Mouse (Mus musculus): Measurements from ENCODE around the gene C1qtnf3. TPM values are rescaled to one million over a fixed set of nuclear protein-coding genes. Genes with fewer than 3 reads are reported as not detected.

The C1qtnf3 gene
- polyA plus RNA-seq, 1 experiment from 2014 or later = 2.0 TPM

DNA sequence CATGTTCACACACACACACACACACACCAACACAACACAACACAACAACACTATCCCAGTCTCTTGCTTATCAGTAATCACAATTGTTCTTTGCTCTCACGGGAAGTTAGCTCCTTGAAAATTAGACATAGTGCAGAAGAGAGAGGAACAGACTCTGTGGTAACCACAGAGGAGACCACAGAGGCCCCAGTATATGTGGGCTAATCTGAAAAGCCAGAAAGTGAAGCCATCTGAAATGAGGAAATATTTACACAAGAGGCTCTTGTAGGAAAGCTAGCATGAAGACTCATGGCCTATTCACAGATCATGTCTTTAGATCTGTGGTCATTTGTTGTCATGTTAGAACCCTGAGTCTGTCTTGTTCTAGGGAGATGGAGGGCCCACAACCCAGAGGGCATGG, 18.2 kb upstream of the C1qtnf3 start:
- no peak overlapping the region for H3K9ac ChIP-seq
- no peaks in the 10 kb centered on the region for H3K27me3 ChIP-seq (replicated peaks)
- H3K9me3 ChIP-seq = no peaks in the 10 kb centered on the region
- H3K36me3 ChIP-seq = no peaks in the 10 kb centered on the region
- no peak overlapping the region for H3K27ac ChIP-seq
- H3K4me1 ChIP-seq = no peaks in the 10 kb centered on the region
- ATAC-seq (ENCODE audit: insufficient read depth, low FRiP score, low read depth) = no peak
- 56% methylated on average over 1 of the region's 1 CpGs for WGBS
- no peak overlapping the region for H3K4me3 ChIP-seq (replicated peaks)
- H3K4me2 ChIP-seq = no peak overlapping the region

DNA sequence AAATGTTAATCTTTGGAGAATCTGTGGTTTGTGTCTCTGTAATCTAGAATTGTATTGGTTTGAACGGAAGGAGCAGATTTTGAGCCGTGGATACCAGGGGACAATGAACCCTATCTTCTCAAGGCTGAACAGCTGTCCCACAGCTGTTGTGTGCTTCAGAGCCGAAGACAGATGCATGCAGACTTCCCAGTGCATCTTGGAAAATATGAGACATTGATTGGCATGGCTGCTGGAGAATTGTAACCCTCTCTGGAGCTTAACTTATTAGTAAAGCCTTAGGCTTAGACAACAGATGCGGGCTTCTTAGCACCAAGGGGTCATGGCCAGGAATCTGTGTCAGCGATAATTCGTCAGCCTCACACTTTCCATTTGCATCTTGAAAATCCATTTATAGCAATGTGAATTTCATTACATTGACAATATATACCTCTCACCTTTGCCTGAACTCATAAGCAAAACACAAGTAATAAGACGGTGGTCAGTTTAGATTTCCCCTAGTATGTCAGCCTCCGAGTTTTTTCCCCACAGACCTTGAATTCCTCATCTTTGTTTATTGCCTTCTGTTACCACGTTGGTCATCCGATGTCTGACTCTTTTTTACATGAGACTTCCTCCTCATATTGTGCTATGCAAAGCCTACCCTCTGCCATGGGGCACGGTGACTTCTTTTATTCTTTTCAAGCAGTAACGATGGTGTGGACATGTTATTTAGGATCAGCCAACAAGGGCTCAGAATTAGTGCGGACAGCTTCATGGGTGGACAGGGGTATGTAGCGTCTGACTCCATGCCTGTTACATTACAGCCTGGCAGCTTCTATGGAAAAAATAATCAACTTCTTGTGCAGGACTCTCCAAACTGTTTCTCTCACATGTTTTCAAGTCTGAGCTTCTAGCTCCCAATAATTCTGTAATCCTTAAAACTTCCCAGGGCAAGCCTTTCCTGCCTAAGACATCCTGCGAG, 11.7 kb upstream of the C1qtnf3 start:
- no peak overlapping the region for H3K4me2 ChIP-seq
- no peaks in the 10 kb centered on the region for H3K9me3 ChIP-seq
- no peak for ATAC-seq (ENCODE audit: insufficient read depth, low FRiP score, low read depth)
- no peak overlapping the region for H3K4me3 ChIP-seq (replicated peaks)
- 64% methylated on average over 15 of the region's 15 CpGs for WGBS
- no peaks in the 10 kb centered on the region for H3K27me3 ChIP-seq (replicated peaks)
- H3K36me3 ChIP-seq = no peaks in the 10 kb centered on the region
- H3K27ac ChIP-seq = no peak overlapping the region
- no peak overlapping the region for H3K9ac ChIP-seq
- no peaks in the 10 kb centered on the region for H3K4me1 ChIP-seq

DNA sequence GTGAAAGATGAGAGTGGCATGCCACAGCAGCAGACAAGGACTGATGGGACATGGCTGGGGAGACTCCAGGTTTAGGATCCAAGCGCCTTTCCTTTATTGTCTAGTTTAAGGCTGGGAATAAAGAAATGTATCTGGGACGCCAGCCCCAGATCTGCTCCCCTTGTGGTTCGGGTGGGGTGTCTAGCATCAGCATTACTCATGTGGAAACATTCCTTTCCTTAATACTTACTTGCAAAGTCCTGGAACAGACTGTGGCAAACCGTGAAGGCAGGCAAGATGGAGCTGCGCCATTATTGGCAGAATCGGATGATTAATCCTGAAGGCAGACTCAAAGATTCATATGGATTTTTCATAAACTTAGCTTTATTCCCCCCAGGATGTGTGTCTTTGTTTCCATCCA, 10.2 kb upstream of the C1qtnf3 start:
- WGBS = 66% methylated on average over 6 of the region's 6 CpGs
- ATAC-seq (ENCODE audit: insufficient read depth, low FRiP score, low read depth) = no peak
- Histone ChIP-seq H3K27ac (no peak overlapping the region), H3K4me2 (no peak overlapping the region), H3K27me3 (replicated peaks) (no peaks in the 10 kb centered on the region), H3K4me3 (replicated peaks) (no peak overlapping the region), H3K4me1 (no peaks in the 10 kb centered on the region), H3K9me3 (no peaks in the 10 kb centered on the region), H3K36me3 (no peaks in the 10 kb centered on the region), H3K9ac (no peak overlapping the region)

DNA sequence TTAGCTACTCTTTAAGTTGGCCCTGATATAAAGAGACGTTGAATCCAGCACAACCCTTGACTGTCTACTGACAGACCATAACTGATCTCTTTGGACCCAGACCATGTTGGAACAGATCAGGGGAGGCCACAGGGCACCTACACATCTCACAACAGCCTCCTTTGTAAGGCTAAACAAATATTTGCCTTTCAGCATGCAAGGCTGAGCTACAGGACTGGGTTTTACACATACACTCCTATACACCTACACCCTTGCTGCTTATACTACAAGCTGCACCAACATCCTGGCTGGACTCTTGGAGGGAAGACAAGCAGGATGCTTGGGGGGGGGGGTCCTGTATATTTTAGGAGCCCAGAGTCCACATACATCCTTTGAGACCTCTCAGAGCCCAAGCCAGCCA, 4.3 kb upstream of the C1qtnf3 start:
- H3K36me3 ChIP-seq = no peaks in the 10 kb centered on the region
- H3K9ac ChIP-seq = no peak overlapping the region
- no peaks in the 10 kb centered on the region for H3K27me3 ChIP-seq (replicated peaks)
- H3K4me2 ChIP-seq = no peak overlapping the region
- no peak overlapping the region for H3K27ac ChIP-seq
- no peak overlapping the region for H3K4me3 ChIP-seq (replicated peaks)
- no peaks in the 10 kb centered on the region for H3K4me1 ChIP-seq
- no peaks in the 10 kb centered on the region for H3K9me3 ChIP-seq
- 59% methylated on average over 1 of the region's 1 CpGs for WGBS
- ATAC-seq (ENCODE audit: insufficient read depth, low FRiP score, low read depth) = no peak

DNA sequence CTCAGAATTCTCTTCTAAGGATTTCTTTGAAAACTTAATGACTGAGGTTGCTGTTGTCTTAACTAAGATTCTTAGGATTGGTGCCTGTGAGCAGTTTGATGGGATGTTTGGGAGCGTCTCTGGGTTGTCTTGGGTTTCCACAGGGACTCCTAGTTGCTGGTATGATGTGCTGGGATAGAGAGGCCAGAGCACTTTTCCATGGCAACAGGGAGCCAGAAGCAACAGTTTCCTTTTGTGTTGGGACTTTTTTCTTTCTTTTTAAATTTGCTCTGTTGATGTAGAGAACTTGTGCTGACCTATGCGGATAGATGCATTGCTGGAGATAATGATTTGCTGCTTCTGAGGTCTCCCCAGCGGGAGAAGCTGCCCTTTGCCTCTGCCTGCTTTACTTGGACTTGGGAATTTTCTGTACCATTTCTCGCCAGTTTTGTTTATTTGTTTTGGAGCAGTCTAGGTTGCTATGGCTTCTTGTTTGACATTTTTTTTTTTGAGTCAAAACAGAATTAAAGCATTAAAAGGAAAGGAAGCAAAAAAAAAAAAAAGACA, 701 bp downstream of the C1qtnf3 start:
- Histone ChIP-seq H3K4me2 (no peak overlapping the region), H3K36me3 (no peaks in the 10 kb centered on the region), H3K9me3 (no peaks in the 10 kb centered on the region), H3K27ac (no peak overlapping the region), H3K9ac (no peak overlapping the region), H3K27me3 (replicated peaks) (no peaks in the 10 kb centered on the region), H3K4me3 (replicated peaks) (no peak overlapping the region), H3K4me1 (no peaks in the 10 kb centered on the region)
- ATAC-seq (ENCODE audit: insufficient read depth, low FRiP score, low read depth) = no peak
- 48% methylated on average over 4 of the region's 4 CpGs for WGBS

DNA sequence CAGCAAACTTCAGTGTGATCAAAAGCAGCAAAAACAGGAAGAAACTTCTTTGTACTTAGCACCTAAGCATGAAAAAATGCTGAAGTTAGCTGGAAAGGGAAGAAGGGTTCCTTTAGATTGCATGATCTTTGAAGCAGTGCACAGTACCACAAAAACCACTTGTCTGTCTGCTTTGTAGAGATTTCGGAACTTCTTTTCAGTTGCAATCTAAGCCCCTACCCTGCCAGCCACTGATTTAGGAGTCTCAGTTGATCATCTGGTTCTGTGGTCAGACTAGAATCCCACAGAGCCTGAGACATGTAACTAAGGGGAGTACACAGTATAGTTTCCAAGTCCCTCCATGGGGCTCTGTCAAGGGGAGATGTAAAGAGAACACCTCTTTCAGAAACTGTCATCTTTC, 1.3 kb downstream of the C1qtnf3 start:
- Histone ChIP-seq H3K36me3 (no peaks in the 10 kb centered on the region), H3K4me2 (no peak overlapping the region), H3K27me3 (replicated peaks) (no peaks in the 10 kb centered on the region), H3K4me3 (replicated peaks) (no peak overlapping the region), H3K27ac (no peak overlapping the region), H3K9me3 (no peaks in the 10 kb centered on the region), H3K9ac (no peak overlapping the region), H3K4me1 (no peaks in the 10 kb centered on the region)
- ATAC-seq (ENCODE audit: insufficient read depth, low FRiP score, low read depth) = no peak
- 87% methylated on average over 1 of the region's 1 CpGs for WGBS

DNA sequence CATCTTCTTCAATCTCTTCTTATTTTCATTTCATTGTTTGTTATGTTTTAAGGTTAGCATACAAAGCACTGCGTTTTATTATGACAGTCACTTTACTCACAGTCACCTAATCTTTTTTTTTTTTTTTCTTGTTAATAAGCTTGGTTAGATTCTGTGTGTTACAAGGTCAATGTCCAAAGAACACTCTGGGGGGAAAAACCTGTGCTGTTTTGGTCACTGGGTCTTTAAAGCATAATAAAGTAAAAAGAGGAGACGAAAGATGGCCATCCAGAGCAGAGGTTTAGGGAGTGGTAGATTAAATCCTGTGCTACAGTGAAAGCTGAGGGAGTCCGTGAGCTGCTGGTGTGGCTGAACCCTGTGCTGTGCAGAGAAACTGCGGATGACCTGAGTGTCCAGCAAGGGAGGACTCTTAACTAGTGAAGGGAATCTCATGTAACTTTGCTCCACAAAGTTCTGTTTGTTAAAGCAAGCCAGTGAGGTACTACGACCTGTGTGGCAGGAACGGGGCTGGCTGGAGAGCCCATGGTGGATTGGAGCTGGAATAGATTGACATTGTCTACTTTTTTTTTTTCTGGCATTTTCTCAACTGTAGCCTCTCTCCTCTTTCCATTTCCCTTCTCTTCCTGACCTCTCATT, 2.4 kb downstream of the C1qtnf3 start:
- H3K4me2 ChIP-seq = no peak overlapping the region
- WGBS = 83% methylated on average over 6 of the region's 6 CpGs
- H3K9me3 ChIP-seq = no peaks in the 10 kb centered on the region
- H3K4me3 ChIP-seq (replicated peaks) = no peak overlapping the region
- no peak for ATAC-seq (ENCODE audit: insufficient read depth, low FRiP score, low read depth)
- no peaks in the 10 kb centered on the region for H3K36me3 ChIP-seq
- H3K27me3 ChIP-seq (replicated peaks) = no peaks in the 10 kb centered on the region
- no peak overlapping the region for H3K27ac ChIP-seq
- H3K9ac ChIP-seq = no peak overlapping the region
- no peaks in the 10 kb centered on the region for H3K4me1 ChIP-seq

DNA sequence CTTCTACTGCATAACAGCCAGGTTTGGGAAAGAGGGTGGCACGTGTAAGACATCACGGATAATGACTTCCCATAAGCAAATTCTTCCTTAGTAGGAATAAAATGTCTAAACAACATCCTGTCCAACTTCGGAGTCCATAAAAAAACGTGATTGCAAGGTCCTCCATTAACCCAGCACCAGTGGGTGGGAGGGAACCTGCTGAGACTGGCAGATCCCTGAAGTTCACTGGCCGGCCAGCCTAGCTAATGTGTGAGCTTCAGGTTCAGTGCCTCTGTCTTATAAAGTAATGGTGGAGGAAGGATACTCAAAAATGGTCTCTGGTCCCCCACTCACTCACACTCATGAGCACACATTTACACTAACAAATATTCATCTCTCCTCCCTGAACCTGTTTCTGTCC, 3.0 kb downstream of the C1qtnf3 start:
- ATAC-seq (ENCODE audit: insufficient read depth, low FRiP score, low read depth) = no peak
- no peaks in the 10 kb centered on the region for H3K36me3 ChIP-seq
- no peak overlapping the region for H3K9ac ChIP-seq
- no peak overlapping the region for H3K4me3 ChIP-seq (replicated peaks)
- H3K4me1 ChIP-seq = no peaks in the 10 kb centered on the region
- H3K9me3 ChIP-seq = no peaks in the 10 kb centered on the region
- H3K27me3 ChIP-seq (replicated peaks) = no peaks in the 10 kb centered on the region
- H3K27ac ChIP-seq = no peak overlapping the region
- H3K4me2 ChIP-seq = no peak overlapping the region
- 54% methylated on average over 5 of the region's 5 CpGs for WGBS

DNA sequence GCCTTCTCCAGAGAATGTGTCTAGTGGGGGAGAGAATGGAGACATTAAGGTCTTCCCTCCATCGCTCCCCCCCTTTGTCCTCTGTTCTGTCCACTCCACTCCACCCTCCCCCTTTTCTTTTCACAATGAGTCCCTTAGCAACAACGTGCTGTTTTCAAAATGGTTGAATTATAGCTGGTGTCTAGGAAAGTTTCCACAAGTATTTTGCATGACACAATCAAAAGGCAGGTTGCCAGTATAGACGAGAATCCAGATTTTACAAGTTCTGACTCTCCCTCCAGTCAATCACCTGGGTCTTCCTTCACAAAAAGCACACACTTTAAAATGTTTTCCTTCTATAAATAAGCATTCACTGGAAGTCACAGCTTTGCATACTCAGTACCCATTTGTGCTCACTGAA, 4.6 kb downstream of the C1qtnf3 start:
- H3K36me3 ChIP-seq = no peaks in the 10 kb centered on the region
- H3K9ac ChIP-seq = no peak overlapping the region
- no peaks in the 10 kb centered on the region for H3K9me3 ChIP-seq
- ATAC-seq (ENCODE audit: insufficient read depth, low FRiP score, low read depth) = no peak
- H3K4me2 ChIP-seq = no peak overlapping the region
- no peaks in the 10 kb centered on the region for H3K27me3 ChIP-seq (replicated peaks)
- no peak overlapping the region for H3K27ac ChIP-seq
- WGBS = 63% methylated on average over 3 of the region's 3 CpGs
- no peak overlapping the region for H3K4me3 ChIP-seq (replicated peaks)
- no peaks in the 10 kb centered on the region for H3K4me1 ChIP-seq

DNA sequence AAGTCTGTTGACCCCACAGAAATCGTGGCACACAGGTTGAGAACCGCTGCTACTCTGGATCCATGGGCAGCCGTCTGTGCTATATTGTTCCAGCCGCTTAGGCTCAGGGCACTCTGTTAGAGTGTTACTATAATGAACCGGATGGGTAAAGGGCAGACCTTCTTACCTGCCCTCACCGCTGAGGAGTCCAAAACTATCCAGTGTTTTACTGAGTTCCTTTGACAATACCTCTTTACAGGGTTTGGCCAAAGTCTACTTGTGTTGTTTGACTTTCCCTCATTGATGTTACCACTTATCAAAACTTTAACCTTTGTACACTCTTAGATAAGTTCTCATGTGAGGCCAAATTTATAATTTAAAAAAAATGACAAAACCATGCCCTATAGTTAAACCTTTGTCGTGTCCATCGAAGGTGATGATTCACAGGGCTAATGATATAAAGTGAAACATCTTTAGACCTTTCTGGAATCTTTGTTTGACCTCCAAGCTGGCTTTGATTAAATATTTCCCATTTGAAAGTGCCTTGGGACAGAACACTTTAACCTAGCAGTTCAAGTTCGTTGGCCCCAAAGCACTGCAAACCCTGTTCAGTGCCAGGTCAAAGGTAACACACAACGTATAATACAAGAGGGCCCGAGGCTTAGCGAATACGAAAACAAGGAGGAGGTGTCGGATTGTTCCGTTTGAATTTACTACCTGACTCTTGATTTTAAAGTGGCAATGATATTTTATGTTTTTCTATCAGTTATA, 7.3 kb downstream of the C1qtnf3 start:
- Histone ChIP-seq H3K27me3 (replicated peaks) (no peaks in the 10 kb centered on the region), H3K4me3 (replicated peaks) (no peak overlapping the region), H3K4me2 (no peak overlapping the region), H3K9ac (no peak overlapping the region), H3K27ac (no peak overlapping the region), H3K4me1 (no peaks in the 10 kb centered on the region), H3K36me3 (no peaks in the 10 kb centered on the region), H3K9me3 (no peaks in the 10 kb centered on the region)
- WGBS = 78% methylated on average over 15 of the region's 15 CpGs
- ATAC-seq (ENCODE audit: insufficient read depth, low FRiP score, low read depth) = no peak

DNA sequence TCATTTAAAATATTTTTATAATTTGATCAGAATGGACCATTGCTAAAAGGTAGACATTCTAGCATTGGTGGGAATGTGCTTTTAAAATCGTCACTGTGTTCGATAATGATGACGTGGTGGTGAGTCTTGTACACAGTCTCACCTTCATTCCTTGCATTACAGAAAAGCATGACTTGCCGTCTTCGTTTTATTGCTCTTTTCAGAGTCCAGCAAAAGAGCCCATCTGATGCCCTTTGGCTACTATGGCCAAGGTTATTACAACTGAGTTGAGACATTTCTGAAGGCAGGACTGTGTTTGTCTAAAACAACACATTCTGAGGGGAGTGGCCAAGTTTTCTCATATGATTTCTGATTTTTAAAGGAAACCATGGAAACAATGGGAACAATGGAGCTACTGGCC, 8.1 kb downstream of the C1qtnf3 start:
- Histone ChIP-seq H3K4me2 (no peak overlapping the region), H3K4me3 (replicated peaks) (no peak overlapping the region), H3K36me3 (no peaks in the 10 kb centered on the region), H3K4me1 (no peaks in the 10 kb centered on the region), H3K9me3 (no peaks in the 10 kb centered on the region), H3K27ac (no peak overlapping the region), H3K9ac (no peak overlapping the region), H3K27me3 (replicated peaks) (no peaks in the 10 kb centered on the region)
- WGBS = 92% methylated on average over 5 of the region's 5 CpGs
- ATAC-seq (ENCODE audit: insufficient read depth, low FRiP score, low read depth) = no peak

DNA sequence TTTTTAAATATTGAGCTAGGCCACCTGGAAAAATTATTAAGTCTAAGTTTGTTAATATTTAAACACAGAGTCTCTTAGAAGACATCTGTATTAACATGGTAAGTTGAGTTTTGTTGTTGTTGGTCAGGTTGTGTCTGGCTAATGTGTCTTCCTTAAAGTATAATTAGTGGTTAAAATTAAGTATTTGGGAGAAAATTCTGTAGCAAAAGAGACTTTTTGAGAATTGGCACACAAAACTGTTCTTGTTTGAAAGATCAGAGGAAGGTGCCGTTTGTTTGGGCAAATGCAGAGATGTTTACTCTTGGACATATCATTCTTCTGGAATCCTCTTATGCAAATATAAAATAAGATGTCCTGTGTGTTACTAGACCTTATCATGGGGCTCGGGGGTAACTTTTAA, 10.5 kb downstream of the C1qtnf3 start:
- Histone ChIP-seq H3K4me3 (replicated peaks) (no peak overlapping the region), H3K9ac (no peak overlapping the region), H3K9me3 (no peaks in the 10 kb centered on the region), H3K27me3 (replicated peaks) (no peaks in the 10 kb centered on the region), H3K36me3 (no peaks in the 10 kb centered on the region), H3K4me1 (no peaks in the 10 kb centered on the region), H3K4me2 (no peak overlapping the region), H3K27ac (no peak overlapping the region)
- 68% methylated on average over 2 of the region's 2 CpGs for WGBS
- ATAC-seq (ENCODE audit: insufficient read depth, low FRiP score, low read depth) = no peak

Data from stomach, embryonic 15.5 days (tissue).